Mouse (Mus musculus): Measurements from ENCODE around the gene Foxm1. TPM values are rescaled to one million over a fixed set of nuclear protein-coding genes. Genes with fewer than 3 reads are reported as not detected.

Gene Foxm1
- polyA plus RNA-seq, 1 experiment from 2014 or later: 26.3 TPM

GRCm38 (mm10) chr6:128345623-128346022 lies 17.1 kb upstream of the Foxm1 start:
- Histone ChIP-seq H3K4me1 (ENCODE audit: control insufficient read depth, insufficient read depth, low read length) (peaks cover 11% of the 10 kb centered on the region; the same call in 1 of the 2 replicates), H3K27me3 (replicated peaks; ENCODE audit: control insufficient read depth, insufficient read depth, low read length) (no peaks in the 10 kb centered on the region), H3K36me3 (ENCODE audit: control insufficient read depth, insufficient read depth, low read length) (peaks cover 19% of the 10 kb centered on the region), H3K9me3 (ENCODE audit: control insufficient read depth, low read length) (no peaks in the 10 kb centered on the region), H3K27ac (replicated peaks; ENCODE audit: low read depth, low read length) (no peak overlapping the region), H3K4me2 (ENCODE audit: low read depth, low read length) (no peak overlapping the region), H3K9ac (ENCODE audit: low read depth, low read length) (no peak overlapping the region), H3K4me3 (ENCODE audit: low read depth, low read length) (no peak overlapping the region)
- 84% methylated on average over 10 of the region's 10 CpGs for WGBS
- no peak for ATAC-seq (ENCODE audit: low read depth)
- peak; percentile 39 for DNase-seq (ENCODE audit: low spot score)

GRCm38 (mm10) chr6:128346782-128347181 lies 16.0 kb upstream of the Foxm1 start:
- no peak overlapping the region for H3K4me3 ChIP-seq (ENCODE audit: low read depth, low read length)
- peaks cover 11% of the 10 kb centered on the region; the same call in 1 of the 2 replicates for H3K4me1 ChIP-seq (ENCODE audit: control insufficient read depth, insufficient read depth, low read length)
- 75% methylated on average over 6 of the region's 6 CpGs for WGBS
- H3K27ac ChIP-seq (replicated peaks; ENCODE audit: low read depth, low read length): peak overlapping the region; percentile 25
- no peak overlapping the region for H3K4me2 ChIP-seq (ENCODE audit: low read depth, low read length)
- no peak for ATAC-seq (ENCODE audit: low read depth)
- no peaks in the 10 kb centered on the region for H3K9me3 ChIP-seq (ENCODE audit: control insufficient read depth, low read length)
- no peak for DNase-seq (ENCODE audit: low spot score)
- H3K36me3 ChIP-seq (ENCODE audit: control insufficient read depth, insufficient read depth, low read length): peaks cover 22% of the 10 kb centered on the region
- H3K9ac ChIP-seq (ENCODE audit: low read depth, low read length): no peak overlapping the region
- H3K27me3 ChIP-seq (replicated peaks; ENCODE audit: control insufficient read depth, insufficient read depth, low read length): no peaks in the 10 kb centered on the region

DNA sequence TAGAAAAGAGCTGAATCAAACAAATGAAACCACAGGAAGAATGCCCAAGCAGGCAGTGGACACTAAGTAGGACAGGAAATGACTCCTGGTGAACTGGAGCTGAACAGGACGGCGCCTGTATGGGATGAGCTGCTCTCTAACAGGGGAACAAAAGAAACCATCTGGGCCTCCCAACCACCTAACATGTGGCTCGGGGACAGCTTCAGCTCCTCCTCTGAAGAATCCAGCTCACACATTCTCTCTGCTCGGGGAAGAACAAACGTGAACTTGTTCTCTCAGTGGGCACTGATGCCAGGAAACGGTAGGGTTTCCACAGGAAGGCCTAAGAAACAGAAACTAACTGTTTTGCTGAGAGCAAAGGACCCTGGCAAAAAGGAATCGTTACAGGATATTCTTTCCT lies 13.1 kb upstream of the Foxm1 start:
- H3K36me3 ChIP-seq (ENCODE audit: control insufficient read depth, insufficient read depth, low read length): peaks cover 10% of the 10 kb centered on the region
- ATAC-seq (ENCODE audit: low read depth) (peak; percentile 45; the same call in 1 of the 2 replicates), DNase-seq (ENCODE audit: low spot score) (peak; percentile 64)
- no peaks in the 10 kb centered on the region for H3K9me3 ChIP-seq (ENCODE audit: control insufficient read depth, low read length)
- no peaks in the 10 kb centered on the region for H3K27me3 ChIP-seq (replicated peaks; ENCODE audit: control insufficient read depth, insufficient read depth, low read length)
- H3K9ac ChIP-seq (ENCODE audit: low read depth, low read length): no peak overlapping the region
- H3K27ac ChIP-seq (replicated peaks; ENCODE audit: low read depth, low read length): peak overlapping the region; percentile 67
- no peak overlapping the region for H3K4me2 ChIP-seq (ENCODE audit: low read depth, low read length)
- 24% methylated on average over 7 of the region's 7 CpGs for WGBS
- H3K4me1 ChIP-seq (ENCODE audit: control insufficient read depth, insufficient read depth, low read length): peaks cover 22% of the 10 kb centered on the region; the same call in 1 of the 2 replicates
- H3K4me3 ChIP-seq (ENCODE audit: low read depth, low read length): no peak overlapping the region

- Histone ChIP-seq H3K9ac (ENCODE audit: low read depth, low read length) (peak overlapping the region; percentile 40; the same call in 1 of the 2 replicates), H3K27me3 (replicated peaks; ENCODE audit: control insufficient read depth, insufficient read depth, low read length) (no peaks in the 10 kb centered on the region), H3K4me2 (ENCODE audit: low read depth, low read length) (peak overlapping the region; percentile 79), H3K9me3 (ENCODE audit: control insufficient read depth, low read length) (no peaks in the 10 kb centered on the region), H3K4me3 (ENCODE audit: low read depth, low read length) (peak overlapping the region; percentile 79), H3K27ac (replicated peaks; ENCODE audit: low read depth, low read length) (peak overlapping the region; percentile 90; the same call in 1 of the 2 replicates), H3K36me3 (ENCODE audit: control insufficient read depth, insufficient read depth, low read length) (peaks cover 32% of the 10 kb centered on the region), H3K4me1 (ENCODE audit: control insufficient read depth, insufficient read depth, low read length) (peaks cover 15% of the 10 kb centered on the region; the same call in 1 of the 2 replicates)
- no peak for ATAC-seq (ENCODE audit: low read depth)
- DNase-seq (ENCODE audit: low spot score): no peak
- WGBS: 39% methylated on average over 3 of the region's 3 CpGs
Observed at GRCm38 (mm10) chr6:128354140-128354539, 8.6 kb upstream of the Foxm1 start.

DNA sequence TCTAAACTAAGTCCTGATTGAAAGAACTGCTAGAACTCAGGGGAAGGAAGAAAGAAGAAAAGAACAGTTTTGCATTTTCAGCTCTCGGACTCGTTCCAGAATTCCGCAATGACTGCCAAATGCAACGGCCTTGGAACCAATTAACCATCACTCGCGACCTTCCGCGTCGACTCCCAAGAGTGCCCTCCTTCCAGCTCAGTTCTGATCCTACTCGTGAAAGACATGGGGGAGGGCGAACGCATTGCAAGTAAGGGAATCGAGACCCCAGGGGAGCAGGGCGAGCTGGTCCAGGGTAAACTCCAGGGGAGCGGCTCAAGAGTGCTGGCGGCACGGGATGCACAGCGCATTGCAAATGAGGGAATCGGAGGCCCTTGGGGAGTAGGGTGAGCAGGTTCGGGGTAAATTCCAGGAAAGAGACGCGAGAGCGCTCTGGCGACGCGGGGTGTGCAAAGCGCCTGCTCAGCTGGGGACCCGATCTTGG lies 7.5 kb upstream of the Foxm1 start:
- H3K36me3 ChIP-seq (ENCODE audit: control insufficient read depth, insufficient read depth, low read length): peaks cover 32% of the 10 kb centered on the region
- peak overlapping the region; percentile 79 for H3K4me3 ChIP-seq (ENCODE audit: low read depth, low read length)
- WGBS: under 1% methylated on average over 22 of the region's 28 CpGs
- ATAC-seq (ENCODE audit: low read depth) (peak; percentile 76), DNase-seq (ENCODE audit: low spot score) (peak; percentile 83)
- peak overlapping the region; percentile 79 for H3K4me2 ChIP-seq (ENCODE audit: low read depth, low read length)
- H3K27ac ChIP-seq (replicated peaks; ENCODE audit: low read depth, low read length): peak overlapping the region; percentile 90
- H3K9ac ChIP-seq (ENCODE audit: low read depth, low read length): peak overlapping the region; percentile 80
- no peaks in the 10 kb centered on the region for H3K9me3 ChIP-seq (ENCODE audit: control insufficient read depth, low read length)
- peaks cover 10% of the 10 kb centered on the region; the same call in 1 of the 2 replicates for H3K4me1 ChIP-seq (ENCODE audit: control insufficient read depth, insufficient read depth, low read length)
- no peaks in the 10 kb centered on the region for H3K27me3 ChIP-seq (replicated peaks; ENCODE audit: control insufficient read depth, insufficient read depth, low read length)

DNA sequence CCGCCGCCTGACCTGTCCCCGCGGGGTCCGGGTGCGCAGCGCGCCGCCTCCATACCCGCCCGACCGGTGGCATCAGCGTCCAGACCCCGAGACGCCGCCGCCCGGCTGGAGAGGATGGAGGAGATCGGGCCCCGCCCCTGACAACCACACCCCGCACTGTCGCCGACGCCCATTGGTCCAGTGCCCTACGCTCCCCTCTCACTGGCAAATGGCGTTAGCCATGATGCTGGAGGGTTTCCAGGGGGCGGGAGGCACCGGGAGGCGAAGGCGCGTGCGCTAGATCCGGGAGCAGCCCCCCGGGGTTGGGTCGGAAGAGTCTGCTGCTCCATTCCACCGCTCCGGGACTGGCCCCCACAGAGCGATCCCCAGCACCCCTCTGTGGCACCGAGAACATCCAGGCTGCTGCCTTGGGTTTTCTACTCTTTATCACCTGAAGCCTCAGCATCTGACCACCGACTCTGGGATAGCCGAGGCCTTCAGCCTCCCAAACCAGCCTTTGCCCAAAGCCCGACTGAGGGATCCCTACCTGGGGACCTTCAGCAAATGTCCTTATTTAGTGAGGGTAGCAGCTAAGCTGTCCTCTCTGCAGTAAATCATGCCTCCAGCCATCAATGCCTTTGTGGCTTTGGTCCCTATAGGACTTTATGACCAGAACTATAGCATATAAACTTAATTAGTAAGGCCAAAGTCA lies 6.9 kb upstream of the Foxm1 start, which contains the start of gene Tulp3:
Tulp3 (minus strand) TSS at position 126 of the 691 bp plus-strand sequence.
- peaks cover 10% of the 10 kb centered on the region; the same call in 1 of the 2 replicates for H3K4me1 ChIP-seq (ENCODE audit: control insufficient read depth, insufficient read depth, low read length)
- ATAC-seq (ENCODE audit: low read depth): peak; percentile 99
- WGBS: 2% methylated on average over 16 of the region's 42 CpGs
- no peaks in the 10 kb centered on the region for H3K9me3 ChIP-seq (ENCODE audit: control insufficient read depth, low read length)
- H3K4me2 ChIP-seq (ENCODE audit: low read depth, low read length): peak within 1 kb of the TSS; percentile 79
- H3K9ac ChIP-seq (ENCODE audit: low read depth, low read length): peak within 1 kb of the TSS; percentile 80
- peaks cover 28% of the 10 kb centered on the region for H3K36me3 ChIP-seq (ENCODE audit: control insufficient read depth, insufficient read depth, low read length)
- H3K4me3 ChIP-seq (ENCODE audit: low read depth, low read length): peak within 1 kb of the TSS; percentile 79
- peak; percentile 98 for DNase-seq (ENCODE audit: low spot score)
- H3K27me3 ChIP-seq (replicated peaks; ENCODE audit: control insufficient read depth, insufficient read depth, low read length): no peaks in the 10 kb centered on the region
- H3K27ac ChIP-seq (replicated peaks; ENCODE audit: low read depth, low read length): peak within 1 kb of the TSS; percentile 90

DNA sequence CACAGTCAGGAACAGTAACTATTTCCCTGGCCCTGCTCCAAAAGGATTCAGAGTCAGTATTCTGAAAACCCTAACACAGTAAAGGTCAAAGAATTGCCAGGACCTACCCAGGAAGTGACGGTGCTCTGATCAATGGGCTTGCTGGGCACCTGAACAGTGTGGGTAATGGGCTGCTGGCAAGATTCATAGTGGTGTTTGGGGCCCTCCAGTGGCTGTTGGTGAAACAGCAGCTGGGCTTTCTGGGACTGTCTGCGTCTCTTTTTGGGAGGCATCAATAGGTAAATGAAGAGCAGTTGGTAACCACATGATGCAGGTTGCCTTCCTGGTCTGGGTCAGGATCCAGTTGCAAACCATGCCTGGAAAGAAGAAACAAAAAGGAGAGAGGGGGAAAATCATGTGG lies 3.8 kb upstream of the Foxm1 start:
- DNase-seq (ENCODE audit: low spot score) (peak; percentile 51), ATAC-seq (ENCODE audit: low read depth) (no peak)

GRCm38 (mm10) chr6:128361901-128362300 lies 866 bp upstream of the Foxm1 start:
- Histone ChIP-seq H3K4me2 (ENCODE audit: low read depth, low read length) (peak overlapping the region; percentile 74), H3K9ac (ENCODE audit: low read depth, low read length) (peak overlapping the region; percentile 93), H3K27me3 (replicated peaks; ENCODE audit: control insufficient read depth, insufficient read depth, low read length) (no peaks in the 10 kb centered on the region), H3K27ac (replicated peaks; ENCODE audit: low read depth, low read length) (peak overlapping the region; percentile 95), H3K36me3 (ENCODE audit: control insufficient read depth, insufficient read depth, low read length) (peaks cover 36% of the 10 kb centered on the region), H3K9me3 (ENCODE audit: control insufficient read depth, low read length) (no peaks in the 10 kb centered on the region), H3K4me1 (ENCODE audit: control insufficient read depth, insufficient read depth, low read length) (peaks cover 8% of the 10 kb centered on the region; the same call in 1 of the 2 replicates), H3K4me3 (ENCODE audit: low read depth, low read length) (peak overlapping the region; percentile 73)
- ATAC-seq (ENCODE audit: low read depth) (no peak), DNase-seq (ENCODE audit: low spot score) (no peak)
- WGBS: 15% methylated on average over 9 of the region's 9 CpGs

More for the DNA sequence above, 3.8 kb upstream of the Foxm1 start:
- 18% methylated on average over 2 of the region's 2 CpGs for WGBS
- H3K27ac ChIP-seq (replicated peaks; ENCODE audit: low read depth, low read length): no peak overlapping the region
- no peak overlapping the region for H3K4me3 ChIP-seq (ENCODE audit: low read depth, low read length)
- H3K36me3 ChIP-seq (ENCODE audit: control insufficient read depth, insufficient read depth, low read length): peaks cover 23% of the 10 kb centered on the region
- H3K9ac ChIP-seq (ENCODE audit: low read depth, low read length): no peak overlapping the region
- peaks cover 14% of the 10 kb centered on the region; the same call in 1 of the 2 replicates for H3K4me1 ChIP-seq (ENCODE audit: control insufficient read depth, insufficient read depth, low read length)
- H3K9me3 ChIP-seq (ENCODE audit: control insufficient read depth, low read length): no peaks in the 10 kb centered on the region
- no peaks in the 10 kb centered on the region for H3K27me3 ChIP-seq (replicated peaks; ENCODE audit: control insufficient read depth, insufficient read depth, low read length)
- H3K4me2 ChIP-seq (ENCODE audit: low read depth, low read length): no peak overlapping the region
